Mouse (Mus musculus): ENCODE measurements at regions not wholly inside any gene's neighbourhood (a gene's known extent, or its start where the extent isn't known, plus 50 kb on each side); places are given as distances from the start of the nearest gene placed in this dataset.
A peak's percentile ranks its signal among the peaks of the same experiment; 100 is the strongest.

DNA sequence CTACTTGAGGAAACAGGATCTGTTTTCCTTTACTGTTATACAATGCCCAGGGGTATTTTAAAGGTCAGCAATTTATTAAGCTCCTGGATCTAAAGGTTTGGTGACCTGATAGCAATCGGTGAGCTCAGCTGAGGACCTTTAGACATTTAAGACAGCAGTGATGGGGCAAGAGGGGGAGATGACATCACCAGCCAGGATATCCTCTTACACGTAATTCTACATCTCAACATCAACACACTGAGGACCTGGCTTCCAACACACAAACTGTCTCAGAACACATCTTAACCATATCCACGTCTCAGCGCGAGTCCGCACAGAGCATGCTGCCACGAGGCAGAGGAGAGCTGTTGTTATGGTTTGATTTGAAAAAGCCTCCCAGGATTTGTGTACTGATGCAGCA lies 69.2 kb downstream of the Nhlrc3 start:
- DNase-seq: no peak

DNA sequence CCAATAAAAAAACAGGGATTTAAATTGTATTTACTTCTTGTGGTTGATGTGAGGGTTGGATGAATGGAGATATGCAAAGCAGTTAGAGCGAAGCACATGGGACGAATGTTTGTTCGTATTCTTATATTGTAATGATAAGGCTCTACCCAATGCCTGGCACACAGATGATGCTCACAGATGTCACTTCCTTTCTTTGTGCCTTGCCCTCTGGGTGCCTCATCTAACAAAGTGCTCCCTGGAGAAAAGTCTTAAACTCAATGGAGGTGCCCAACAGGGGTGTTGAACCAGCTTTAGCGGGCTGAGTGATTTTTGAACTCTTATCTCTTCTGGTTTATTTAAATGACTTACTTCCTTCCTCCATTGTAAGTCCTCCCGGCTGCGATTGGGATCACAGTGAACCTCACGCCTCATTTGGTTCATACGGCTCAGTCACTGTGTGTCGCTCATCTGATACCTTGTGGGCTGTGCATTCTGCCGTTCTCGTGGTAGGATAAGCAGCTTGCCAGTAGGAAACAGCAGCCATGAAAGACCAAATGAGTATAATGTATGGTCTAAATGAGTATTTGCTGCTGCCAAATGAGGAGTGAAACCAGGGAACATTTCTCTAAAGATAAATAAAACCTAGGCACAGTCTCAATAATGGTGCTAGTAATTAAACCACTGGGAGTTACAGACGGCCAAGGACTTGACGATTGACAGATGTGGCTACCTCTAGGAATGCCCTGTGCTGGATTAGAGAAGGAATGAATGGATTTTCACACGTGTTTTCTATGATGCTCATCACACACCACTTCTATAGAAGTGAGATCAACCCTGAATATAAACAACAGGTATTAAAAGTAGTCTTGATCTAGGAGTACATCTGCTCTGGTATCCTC lies 81.2 kb downstream of the Nhlrc3 start:
- DNase-seq: peak; percentile 4 to 6

DNA sequence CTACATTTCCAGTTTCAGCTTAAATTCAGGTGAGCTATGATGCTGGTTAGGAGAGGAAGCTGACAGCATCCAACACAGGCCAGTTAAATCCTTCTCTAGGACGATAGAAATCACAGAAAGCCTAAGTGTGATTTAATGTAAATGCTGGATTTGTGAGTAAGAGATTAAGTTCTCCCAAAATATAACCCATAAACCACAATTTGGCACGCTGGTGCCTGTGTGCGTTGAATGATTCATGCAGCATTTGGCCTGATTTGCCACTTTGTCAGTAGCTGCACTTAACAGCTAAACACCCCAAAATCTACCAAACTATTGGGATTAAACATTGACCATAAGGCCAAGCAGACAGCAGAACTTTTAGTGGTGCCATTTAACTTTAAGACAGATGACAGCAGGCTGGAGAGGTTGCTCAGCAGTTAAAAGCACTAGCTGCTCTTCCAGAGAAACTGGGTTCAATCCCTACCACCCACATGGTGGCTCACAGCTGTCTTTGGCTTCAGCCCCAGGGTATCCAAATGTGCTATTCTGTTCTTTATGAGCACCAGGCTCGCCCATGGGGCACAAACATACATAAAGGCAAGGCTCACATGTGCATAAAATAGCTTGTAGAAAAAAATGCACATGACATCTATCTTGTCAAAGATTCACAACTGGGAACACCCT lies 83.5 kb downstream of the Nhlrc3 start:
- DNase-seq: no peak

DNA sequence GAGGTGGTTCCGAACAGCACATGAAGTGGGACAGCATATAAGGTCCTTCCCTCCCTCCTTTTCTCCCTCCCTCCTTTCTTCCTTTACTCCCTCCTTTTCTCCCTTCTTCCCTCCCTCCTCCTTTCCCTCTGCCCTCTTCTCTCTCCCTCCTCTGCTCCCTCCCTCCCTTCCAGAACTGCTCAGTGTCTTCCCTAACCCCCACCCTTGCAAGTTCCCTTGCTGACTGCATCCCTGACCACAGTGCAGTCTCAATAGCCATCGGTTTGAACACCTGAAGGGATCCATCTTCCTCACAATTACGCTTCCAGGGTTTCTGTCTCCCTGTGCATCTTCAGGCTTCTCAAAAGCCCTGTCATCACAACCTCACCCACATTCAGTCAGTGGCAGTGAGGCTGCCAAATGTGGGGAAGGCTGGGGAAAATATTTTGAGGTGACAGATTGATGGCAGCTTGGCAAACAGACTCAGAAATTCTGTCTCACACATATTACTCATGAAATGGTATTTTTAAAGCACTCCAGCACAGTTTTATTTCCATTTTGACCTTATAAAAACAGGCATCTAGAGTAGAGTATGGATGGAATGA lies 86.2 kb downstream of the Nhlrc3 start:
- no peak for DNase-seq

DNA sequence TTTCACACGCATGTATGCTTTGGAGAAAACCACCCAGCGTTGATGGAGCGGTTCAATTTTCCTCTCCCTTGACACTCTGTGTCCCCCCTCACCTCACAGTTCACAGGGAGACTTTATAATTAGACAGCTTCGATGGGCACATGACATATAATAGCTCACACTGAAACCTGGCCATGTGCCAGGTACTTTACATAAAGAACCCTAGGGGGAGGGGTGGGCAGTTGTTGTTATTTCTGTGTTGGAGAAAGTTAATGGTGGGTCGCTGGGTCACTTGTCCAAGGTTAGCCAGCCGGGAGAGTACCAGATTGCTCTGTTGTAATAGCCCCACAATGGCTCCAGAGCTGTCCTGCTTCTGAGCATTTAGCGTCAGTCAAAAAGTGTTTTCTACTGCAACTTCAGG lies 90.2 kb downstream of the Nhlrc3 start:
- DNase-seq: no peak

DNA sequence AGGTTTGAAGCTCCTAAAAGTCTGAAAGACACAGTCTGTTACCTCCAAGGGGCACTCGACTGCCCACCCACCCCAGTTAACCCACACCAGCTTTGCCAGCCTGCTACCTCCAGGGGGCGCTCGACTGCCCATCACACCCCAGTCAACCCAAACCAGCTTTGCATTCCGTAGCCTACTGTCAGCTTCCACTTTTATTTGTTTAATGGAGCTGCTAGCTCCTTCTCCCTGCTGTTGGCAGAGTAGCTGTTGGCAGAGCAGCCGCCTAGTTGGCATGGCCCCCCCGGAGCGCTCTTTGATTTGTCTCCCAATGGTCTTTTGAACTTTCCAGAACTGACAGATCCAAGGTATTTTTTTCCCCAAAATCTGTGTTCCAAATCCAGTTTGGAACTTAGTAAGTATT lies 91.2 kb downstream of the Nhlrc3 start:
- DNase-seq: peak; percentile 2 to 8

DNA sequence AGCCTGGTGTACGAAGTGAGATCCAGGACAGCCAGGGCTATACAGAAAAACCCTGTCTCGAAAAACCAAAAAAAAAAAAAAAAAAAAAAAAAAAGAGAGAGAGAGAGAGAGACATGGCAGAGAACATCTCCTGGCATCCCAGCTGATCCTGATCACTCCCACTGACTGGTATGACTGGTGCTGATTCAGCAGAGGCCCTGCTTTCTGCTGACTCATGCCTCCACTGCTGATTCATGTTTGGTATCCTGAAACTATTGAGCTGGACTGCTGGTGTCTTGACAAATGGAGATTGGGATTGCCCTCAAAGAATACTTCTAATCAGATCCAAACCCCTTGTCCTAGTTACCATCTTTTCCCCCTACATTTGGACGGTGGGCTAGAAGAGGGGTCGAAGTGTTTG lies 101.9 kb downstream of the Nhlrc3 start:
- DNase-seq: no peak

DNA sequence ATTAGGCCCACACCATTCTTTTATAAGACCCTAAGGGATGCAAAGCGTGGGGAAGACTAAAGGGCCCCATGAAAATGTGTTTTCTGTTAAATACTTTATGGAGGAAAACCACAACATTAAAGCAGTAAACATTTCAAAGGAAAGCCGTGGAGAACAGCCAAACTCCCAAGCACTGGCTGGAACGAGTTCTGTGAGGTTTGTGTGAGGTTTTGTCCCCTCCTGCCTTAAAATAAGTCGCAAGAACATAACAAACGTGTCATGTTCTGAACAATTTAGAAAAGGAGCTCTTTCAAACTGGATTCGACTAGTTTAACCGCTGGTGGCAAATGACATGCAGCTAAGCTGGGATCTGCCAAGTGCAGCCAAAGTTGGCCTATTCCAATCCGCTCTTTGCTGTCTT lies 109.4 kb downstream of the Nhlrc3 start:
- DNase-seq: no peak

DNA sequence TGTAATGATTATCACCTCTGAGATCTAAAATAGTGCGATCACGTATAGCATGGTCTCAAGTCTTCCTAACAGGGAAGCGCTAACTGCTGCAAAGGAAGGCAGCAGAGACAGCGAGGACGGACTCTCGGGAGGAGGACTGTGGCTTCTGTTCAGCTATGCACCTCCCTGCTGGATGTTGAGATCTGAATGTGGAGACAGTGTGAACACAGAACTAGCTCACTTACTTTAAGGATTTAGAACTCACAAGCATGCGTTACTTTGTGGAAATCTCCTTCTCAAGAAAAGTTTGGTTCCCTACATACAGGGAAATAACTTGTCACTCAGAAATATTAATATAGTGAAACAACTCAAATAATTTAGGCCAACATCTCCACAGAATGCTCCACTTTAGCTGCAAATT lies 109.8 kb downstream of the Nhlrc3 start:
- DNase-seq: no peak

DNA sequence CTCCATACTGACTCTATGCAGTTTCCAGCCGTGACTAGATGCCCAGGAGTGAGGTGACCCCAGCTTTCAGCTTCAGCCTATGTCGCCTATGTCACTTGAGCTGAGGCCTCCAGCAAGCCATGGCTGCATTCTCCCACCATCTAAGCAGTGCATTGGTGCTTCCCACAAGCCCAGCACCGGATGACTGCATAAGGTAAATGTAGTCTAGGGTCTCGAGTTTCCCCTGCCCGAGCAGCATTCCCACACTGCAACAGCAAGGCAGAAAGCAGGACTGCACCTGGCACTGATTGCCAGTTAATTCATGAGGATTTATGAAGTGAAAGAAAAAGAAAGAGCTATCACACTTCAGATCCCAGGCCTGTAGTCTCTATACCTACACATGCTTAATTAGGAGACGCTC lies 119.5 kb downstream of the Nhlrc3 start:
- no peak for DNase-seq

DNA sequence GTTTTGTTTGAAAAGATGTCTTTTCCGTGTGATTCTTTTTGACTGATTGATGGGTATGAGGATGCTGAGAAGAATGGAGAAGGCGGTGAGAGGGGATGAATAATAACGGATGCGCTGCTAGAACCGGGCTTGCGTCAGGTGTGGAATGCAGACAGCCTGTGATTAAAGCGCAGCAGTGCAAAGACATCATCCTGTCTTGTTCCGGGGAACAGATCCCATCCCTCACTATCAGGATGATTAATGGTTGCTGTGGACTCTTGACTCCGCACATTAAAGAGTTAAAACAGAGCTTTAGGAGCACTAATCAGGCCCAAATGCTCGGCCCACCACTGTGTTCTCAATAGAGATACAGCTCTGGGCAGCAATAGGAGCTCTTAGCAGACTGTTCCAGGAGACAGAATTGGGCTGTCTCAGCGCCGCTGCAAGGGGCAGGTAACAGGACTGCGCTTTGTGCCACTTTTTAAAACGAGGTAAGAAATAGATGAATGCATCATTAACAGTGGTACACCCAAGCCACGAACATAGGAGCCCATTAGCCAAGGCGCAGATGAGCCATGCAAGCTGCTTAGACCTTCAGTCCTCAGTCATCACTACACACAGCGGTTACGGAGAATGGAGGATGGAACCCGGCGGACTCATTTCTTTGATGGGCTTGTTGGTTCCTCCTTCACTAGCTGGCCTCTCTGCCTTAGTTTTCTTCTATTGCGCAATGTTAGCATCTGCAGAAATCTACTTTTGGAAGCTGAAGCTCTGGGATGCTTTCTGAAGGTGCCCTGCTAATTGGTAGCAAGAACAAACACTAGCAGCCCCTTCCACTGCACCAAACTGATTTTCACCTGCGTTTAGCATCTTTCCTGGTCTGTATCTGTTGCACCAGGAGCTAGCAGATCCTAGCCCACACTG lies 121.6 kb downstream of the Nhlrc3 start:
- DNase-seq: no peak

DNA sequence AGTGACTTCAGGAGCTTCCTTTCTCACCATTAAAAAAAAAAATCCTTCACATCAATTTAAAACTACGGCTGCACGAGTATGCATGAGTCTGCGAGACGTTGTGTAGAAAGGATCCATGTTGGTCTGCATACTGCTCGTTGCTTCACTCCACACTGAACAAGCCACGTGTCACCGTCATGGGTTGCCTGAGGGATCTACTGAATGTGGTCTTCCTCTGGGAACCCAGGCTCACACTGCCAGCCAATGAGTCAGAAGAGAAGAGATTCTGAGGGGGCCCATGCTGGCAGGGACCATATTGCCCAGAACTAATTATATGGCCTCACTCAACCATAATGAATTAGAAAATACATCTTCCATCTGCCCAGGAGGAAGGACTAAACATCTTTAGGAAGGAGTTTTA lies 124.6 kb downstream of the Nhlrc3 start:
- DNase-seq: no peak

DNA sequence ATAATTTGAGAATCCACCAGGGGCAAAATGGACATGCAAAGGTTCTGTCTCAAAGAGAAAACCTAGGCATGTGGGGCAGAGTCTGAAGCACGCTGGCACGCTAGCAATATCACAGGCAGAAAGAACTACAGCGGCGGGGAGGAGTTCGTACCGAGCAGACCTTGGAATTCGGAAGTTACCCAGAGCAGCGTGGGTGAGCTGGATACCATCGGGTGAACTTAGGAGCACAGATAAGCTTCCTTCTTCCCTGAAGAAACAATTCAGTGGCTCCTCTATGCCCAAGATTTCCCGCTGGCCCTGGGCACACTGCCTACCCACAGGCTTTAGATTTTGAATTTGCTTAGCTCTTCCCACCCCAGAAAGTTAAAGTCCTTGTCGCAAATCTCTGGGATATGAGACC lies 129.1 kb downstream of the Nhlrc3 start:
- DNase-seq: no peak

DNA sequence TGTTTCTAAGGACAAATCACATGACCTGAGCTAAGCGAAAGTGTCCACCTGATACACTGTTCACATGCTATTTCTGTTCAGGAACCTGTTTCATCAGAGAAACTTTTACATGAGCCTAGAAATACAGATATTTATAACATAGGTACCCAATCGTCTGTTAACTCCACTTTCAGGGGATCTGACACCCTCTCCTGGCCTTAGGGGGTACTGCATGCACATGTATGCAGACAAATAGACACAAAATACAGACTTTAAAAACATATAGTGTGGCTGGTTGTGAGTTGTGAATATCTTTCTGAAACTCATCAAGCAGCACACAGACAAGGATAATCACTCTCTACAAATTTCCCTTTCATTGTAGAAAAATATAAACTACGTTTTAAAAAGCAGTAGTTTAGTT lies 133.6 kb downstream of the Nhlrc3 start:
- DNase-seq: peak; percentile 20 to 40

DNA sequence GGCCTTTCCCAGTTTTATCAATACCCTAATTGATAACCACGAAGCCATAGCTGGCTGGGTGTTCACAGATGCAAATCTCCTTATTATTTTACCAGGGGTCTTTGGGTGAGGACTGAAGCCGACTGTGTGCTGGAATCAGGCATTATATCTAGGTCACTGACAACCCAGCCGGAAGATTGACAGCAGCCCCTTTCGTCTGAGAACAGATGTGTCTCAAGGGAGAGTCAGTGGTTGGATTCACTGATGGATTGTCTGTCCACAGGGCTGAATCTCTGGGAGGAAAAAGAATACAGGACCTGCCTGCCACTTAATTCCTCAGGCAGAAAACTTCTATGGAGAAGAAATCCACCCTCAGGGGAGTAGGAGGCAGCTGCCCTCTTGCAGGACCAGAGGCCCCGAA lies 135.7 kb downstream of the Nhlrc3 start:
- DNase-seq: no peak

DNA sequence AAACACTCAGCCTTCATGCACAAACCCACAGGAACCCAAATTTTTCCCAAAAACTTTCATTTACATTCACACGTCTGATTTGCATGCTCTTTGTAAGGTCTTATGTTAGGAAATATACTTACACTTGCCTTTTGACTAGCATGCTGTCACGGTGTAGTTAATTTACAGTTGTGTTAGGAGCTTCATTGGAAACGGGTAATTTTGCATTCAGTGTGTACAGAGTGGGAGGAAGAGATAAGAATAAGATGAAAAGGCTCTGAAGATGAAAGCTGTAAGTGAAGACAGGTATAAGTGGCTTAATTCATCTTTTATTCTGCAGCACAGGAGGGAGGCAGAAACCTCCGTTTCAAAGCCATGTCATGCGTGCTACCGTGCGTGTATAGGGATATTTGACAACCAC lies 136.2 kb downstream of the Nhlrc3 start:
- no peak for DNase-seq

DNA sequence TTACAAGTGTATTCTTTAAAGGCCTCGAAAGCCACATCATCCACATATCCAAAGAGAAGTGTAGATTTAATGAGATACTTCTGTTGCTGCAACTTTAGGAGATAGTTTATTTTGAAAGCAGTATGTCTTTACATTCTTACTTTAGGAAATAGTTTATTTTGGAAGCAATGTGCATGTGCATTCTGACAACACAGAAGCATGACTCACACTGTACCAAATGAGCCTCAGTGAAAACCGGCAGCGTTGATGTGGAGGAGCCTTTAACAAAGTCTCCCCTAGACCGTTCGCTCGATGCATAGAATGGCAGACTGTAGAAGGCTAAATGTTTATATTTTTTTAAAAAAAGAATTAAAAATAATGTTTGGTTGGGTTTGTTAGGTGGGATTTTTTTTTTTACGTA lies 138.1 kb downstream of the Nhlrc3 start:
- no peak for DNase-seq

DNA sequence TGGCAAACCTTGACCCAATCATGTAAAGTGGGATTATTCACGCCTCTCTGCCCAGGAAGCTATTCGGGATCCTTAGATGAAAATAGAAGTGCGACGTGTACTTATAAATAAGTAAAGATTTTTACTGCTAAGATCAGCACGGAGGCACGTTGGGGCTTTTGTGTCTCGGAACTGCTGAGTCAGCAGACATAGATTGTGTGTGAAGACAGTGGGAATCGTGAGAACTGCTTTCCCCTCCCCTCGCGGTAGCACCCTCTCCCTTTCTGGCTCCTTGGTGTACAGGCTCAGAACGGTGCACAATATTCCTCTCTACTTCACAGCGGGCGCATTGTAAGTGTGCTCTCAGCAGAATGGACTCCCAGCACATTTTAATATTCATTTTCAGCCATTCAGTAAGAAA lies 138.7 kb downstream of the Nhlrc3 start:
- DNase-seq: no peak

DNA sequence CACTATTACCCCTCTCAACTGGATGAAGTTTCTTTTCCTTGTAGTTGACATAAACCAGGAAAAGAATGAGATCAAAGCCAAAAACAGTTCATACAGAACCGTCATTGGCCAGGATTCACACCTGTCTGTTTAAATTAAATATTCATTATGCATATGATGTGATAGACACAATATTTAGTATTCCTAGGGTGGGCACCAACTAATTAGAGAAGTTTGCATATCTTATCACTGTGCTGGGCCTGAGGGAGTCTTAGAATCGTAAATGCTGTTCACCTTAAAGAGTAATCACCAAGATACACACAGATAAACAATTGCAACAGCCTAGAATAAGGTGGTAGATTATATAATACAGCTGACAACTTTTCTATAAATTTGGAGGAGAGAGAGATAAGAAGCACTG lies 147.7 kb downstream of the Nhlrc3 start:
- DNase-seq: no peak

All from B cell, adult 2 months (primary cell).